Mouse (Mus musculus) thymus, postnatal 4 days (tissue): ENCODE data around the gene Zfp764.
"Not testable (repeated sequence)": the region's sequence is repeated elsewhere in the genome, so short reads cannot be mapped to it uniquely, and the experiment has no call there.

Experiments
- DNase-seq: peaks from one replicate; pipeline ENCODE4 v3.0.0; 2021

The Zfp764 gene

GRCm38 (mm10) chr7:127390306-127390705 is 16.3 kb downstream of the Zfp764 start:
- no peak for DNase-seq

DNA sequence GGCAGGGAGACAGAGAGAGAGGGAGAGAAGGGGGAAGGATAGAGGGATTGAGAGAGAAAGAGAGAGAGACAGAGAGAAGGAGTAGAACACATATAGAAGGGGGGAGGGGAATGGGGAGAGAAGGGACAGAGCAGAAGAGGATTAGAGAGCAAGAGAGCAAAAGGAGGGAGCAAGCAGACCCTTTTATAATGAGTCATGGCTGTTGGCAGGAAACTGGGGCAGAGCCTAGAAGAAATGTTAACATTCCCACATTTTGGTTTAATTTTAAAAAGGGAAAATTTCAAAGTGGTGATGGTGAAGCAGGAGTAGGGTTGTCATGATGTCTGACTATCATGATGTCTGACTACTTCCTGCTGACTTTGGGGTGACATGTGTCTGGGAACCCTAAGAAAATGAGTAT is 18.4 kb downstream of the Zfp764 start:
- not testable (repeated sequence) for DNase-seq

- DNase-seq = peak; percentile 93
Observed at GRCm38 (mm10) chr7:127386641-127387392, 19.8 kb downstream of the Zfp764 start, which contains the start of gene 9130019O22Rik. Gene 9130019O22Rik, minus strand, starts transcription at chr7:127387166.

- not testable (repeated sequence) for DNase-seq
Observed at GRCm38 (mm10) chr7:127385560-127385959, 21.1 kb downstream of the Zfp764 start.

- DNase-seq = no peak
Observed at GRCm38 (mm10) chr7:127378310-127378921, 28.2 kb downstream of the Zfp764 start.

GRCm38 (mm10) chr7:127375271-127376245 is 31.1 kb downstream of the Zfp764 start, which contains the start of gene Zfp747:
Gene Zfp747, minus strand, starts transcription at chr7:127376050.
- peak; percentile 94 for DNase-seq

GRCm38 (mm10) chr7:127371870-127372269 is 34.8 kb downstream of the Zfp764 start:
- peak; percentile 55 for DNase-seq

DNA sequence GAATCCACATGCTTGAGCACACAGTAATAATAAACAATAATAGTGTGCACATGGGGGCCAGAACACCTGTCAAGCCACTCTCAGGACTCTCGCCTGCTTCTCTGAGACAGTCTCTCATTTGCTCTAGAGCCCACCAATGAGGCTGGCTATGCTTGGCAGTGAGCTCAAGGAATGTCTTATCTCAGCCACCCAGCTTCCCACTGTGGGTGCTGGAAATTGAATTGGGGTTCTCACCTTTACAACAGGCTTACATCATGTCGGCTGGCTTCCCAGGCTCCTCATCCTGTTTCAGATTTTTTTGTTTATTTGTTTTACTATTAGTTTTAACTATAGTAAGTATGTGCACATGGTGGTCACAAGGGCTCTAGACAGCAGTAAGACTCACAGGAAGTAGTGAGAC is 35.4 kb downstream of the Zfp764 start:
- no peak for DNase-seq

- no peak for DNase-seq
Observed at GRCm38 (mm10) chr7:127366249-127366648, 40.4 kb downstream of the Zfp764 start.

- DNase-seq = no peak
Observed at GRCm38 (mm10) chr7:127364166-127364565, 42.5 kb downstream of the Zfp764 start.

DNA sequence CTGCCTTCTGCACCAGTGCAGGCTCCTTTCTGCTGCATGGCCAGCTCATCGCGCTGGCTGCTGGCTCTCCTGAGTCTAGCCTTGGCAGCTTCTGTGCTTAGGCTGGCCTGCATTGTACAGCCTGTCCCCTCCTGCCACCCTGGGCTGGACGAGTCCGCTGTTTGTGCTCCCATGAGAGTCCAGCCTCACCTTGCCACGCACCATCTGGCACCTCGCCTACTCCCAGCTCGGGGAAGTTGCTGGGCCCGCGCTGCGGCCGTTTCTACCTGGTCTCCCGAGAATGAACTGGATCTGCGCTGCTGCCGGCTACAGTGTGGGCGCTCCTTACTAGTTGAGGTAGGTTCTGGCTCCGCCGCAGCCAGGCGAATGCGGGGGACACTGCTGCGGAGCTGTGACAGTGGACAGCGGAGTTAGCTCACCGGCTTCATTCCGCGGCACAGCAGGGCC is 43.1 kb downstream of the Zfp764 start:
- no peak for DNase-seq

DNA sequence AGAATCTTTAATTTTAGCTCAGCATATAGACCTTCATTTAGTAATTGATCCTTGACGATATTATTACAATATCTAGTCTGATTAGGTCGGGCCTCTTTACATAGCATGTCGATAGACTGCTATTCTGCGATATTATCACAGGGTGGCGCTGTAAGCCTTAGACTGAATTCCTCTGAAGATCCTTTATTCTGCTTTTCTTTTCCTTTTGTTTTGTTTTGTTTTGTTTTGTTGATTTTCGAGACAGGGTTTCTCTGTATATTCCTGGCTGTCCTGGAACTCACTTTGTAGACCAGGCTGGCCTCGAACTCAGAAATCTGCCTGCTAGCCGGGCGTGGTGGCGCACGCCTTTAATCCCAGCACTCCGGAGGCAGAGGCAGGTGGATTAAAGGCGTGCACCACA is 44.2 kb downstream of the Zfp764 start:
- not testable (repeated sequence) for DNase-seq

DNA sequence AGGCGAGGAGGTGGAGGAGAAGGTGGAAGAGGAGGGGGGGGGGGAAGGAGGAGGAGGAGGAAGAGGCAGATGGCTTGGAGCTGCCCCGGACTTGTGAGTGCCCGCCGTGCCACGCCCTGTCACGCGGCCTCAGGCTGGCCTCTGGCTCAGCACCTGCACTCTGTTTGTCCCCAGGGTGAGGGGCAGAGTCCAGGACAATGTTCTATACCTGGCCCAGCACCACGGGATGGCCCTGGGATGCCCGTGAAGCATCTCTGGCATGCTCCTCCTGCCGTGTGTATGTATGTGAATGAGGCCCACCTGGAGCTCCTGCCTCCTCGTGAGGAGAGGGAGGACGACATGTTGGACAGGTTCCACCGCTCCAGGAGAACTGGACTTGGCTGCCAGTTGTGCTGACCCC is 45.2 kb downstream of the Zfp764 start:
- no peak for DNase-seq

GRCm38 (mm10) chr7:127360265-127360664 is 46.4 kb downstream of the Zfp764 start:
- DNase-seq = no peak

GRCm38 (mm10) chr7:127358472-127358871 is 48.1 kb downstream of the Zfp764 start:
- DNase-seq = no peak

DNA sequence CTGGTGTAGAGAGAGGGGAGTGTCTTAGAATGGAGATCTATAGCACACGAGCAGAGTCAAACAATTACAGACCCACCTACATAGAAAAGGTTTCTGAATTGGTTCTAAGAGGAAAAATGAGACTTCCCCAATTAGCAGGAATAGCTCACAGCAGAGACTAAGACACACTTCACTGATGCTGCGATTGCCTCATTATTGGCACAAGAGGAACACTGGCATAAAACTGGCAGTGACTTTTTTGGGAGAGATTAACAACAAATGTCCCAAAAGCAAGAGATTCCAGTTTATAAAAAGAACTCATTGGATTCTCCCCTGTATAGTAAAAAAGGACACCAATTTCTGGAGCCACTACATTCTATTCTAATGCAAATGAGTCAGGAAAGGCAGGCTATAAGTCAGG is 48.8 kb downstream of the Zfp764 start:
- DNase-seq = no peak

GRCm38 (mm10) chr7:127355796-127356195 is 50.8 kb downstream of the Zfp764 start:
- DNase-seq = no peak
